Mouse (Mus musculus) splenic B cell, adult 2 months (primary cell): ENCODE measurements around the gene Nrip2.

Experiments used
- DNase-seq: peaks from one replicate; pipeline ENCODE4 v3.0.0-alpha.2; 2011; ENCODE audit warnings: low read depth, low spot score
- H3K27me3 ChIP-seq: 2 replicates; pipeline ENCODE4 v1.6.1; 2012; ENCODE audit warnings: mild to moderate bottlenecking, low read length, moderate library complexity, mixed read lengths; ENCODE audit not compliant: control insufficient read depth, poor library complexity, insufficient read depth, severe bottlenecking
- H3K36me3 ChIP-seq: 2 replicates; pipeline ENCODE4 v1.6.1; 2012; ENCODE audit warnings: mild to moderate bottlenecking, low read length, moderate library complexity, mixed read lengths; ENCODE audit not compliant: control insufficient read depth, poor library complexity, insufficient read depth, severe bottlenecking

The Nrip2 gene

GRCm38 (mm10) chr6:128398996-128399395, at the start of gene Nrip2:
Gene Nrip2 (plus strand): TSS chr6:128399296.
- no peak for DNase-seq
- no peaks in the 10 kb centered on the region for H3K36me3 ChIP-seq
- no peaks in the 10 kb centered on the region for H3K27me3 ChIP-seq

DNA sequence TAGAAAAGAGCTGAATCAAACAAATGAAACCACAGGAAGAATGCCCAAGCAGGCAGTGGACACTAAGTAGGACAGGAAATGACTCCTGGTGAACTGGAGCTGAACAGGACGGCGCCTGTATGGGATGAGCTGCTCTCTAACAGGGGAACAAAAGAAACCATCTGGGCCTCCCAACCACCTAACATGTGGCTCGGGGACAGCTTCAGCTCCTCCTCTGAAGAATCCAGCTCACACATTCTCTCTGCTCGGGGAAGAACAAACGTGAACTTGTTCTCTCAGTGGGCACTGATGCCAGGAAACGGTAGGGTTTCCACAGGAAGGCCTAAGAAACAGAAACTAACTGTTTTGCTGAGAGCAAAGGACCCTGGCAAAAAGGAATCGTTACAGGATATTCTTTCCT, 49.4 kb upstream of the Nrip2 start:
- Histone ChIP-seq H3K36me3 (no peaks in the 10 kb centered on the region; the same call in 1 of the 2 replicates), H3K27me3 (no peaks in the 10 kb centered on the region)
- no peak for DNase-seq

GRCm38 (mm10) chr6:128354140-128354539, 45.0 kb upstream of the Nrip2 start:
- no peaks in the 10 kb centered on the region for H3K27me3 ChIP-seq
- DNase-seq: no peak
- H3K36me3 ChIP-seq: no peaks in the 10 kb centered on the region; the same call in 1 of the 2 replicates

DNA sequence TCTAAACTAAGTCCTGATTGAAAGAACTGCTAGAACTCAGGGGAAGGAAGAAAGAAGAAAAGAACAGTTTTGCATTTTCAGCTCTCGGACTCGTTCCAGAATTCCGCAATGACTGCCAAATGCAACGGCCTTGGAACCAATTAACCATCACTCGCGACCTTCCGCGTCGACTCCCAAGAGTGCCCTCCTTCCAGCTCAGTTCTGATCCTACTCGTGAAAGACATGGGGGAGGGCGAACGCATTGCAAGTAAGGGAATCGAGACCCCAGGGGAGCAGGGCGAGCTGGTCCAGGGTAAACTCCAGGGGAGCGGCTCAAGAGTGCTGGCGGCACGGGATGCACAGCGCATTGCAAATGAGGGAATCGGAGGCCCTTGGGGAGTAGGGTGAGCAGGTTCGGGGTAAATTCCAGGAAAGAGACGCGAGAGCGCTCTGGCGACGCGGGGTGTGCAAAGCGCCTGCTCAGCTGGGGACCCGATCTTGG, 43.9 kb upstream of the Nrip2 start:
- H3K27me3 ChIP-seq: no peaks in the 10 kb centered on the region
- no peak for DNase-seq
- no peaks in the 10 kb centered on the region for H3K36me3 ChIP-seq

DNA sequence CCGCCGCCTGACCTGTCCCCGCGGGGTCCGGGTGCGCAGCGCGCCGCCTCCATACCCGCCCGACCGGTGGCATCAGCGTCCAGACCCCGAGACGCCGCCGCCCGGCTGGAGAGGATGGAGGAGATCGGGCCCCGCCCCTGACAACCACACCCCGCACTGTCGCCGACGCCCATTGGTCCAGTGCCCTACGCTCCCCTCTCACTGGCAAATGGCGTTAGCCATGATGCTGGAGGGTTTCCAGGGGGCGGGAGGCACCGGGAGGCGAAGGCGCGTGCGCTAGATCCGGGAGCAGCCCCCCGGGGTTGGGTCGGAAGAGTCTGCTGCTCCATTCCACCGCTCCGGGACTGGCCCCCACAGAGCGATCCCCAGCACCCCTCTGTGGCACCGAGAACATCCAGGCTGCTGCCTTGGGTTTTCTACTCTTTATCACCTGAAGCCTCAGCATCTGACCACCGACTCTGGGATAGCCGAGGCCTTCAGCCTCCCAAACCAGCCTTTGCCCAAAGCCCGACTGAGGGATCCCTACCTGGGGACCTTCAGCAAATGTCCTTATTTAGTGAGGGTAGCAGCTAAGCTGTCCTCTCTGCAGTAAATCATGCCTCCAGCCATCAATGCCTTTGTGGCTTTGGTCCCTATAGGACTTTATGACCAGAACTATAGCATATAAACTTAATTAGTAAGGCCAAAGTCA, 43.2 kb upstream of the Nrip2 start, which contains the start of gene Tulp3:
Gene Tulp3, minus strand, starts transcription at position 126 of the 691 bp plus-strand sequence.
- peak; percentile 91 for DNase-seq
- H3K27me3 ChIP-seq: no peaks in the 10 kb centered on the region; the same call in 1 of the 2 replicates
- no peaks in the 10 kb centered on the region for H3K36me3 ChIP-seq

GRCm38 (mm10) chr6:128358999-128359398, 40.1 kb upstream of the Nrip2 start:
- peak; percentile 72 for DNase-seq
- Histone ChIP-seq H3K36me3 (no peaks in the 10 kb centered on the region), H3K27me3 (no peaks in the 10 kb centered on the region; the same call in 1 of the 2 replicates)

DNA sequence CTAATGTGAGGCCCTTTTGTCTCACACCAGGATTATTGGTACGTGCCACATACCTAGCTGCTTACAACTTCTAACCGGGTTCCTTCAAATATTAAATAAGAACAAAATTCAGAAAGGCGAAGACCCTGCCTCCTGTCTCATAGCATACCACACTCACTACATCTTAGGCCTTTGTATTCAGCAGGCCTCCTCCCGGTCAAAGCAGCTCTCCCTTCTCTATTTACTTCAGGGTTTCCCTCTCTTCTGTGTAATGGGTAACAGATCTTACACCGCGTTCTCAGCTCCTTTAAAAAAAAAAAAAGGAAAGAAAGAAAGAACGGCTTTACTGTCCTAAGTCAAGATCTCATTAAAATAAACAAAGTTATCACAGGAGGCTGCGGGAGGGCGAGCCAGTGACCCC, 37.2 kb upstream of the Nrip2 start:
- H3K27me3 ChIP-seq: no peaks in the 10 kb centered on the region; the same call in 1 of the 2 replicates
- no peak for DNase-seq

GRCm38 (mm10) chr6:128362381-128363006, 36.6 kb upstream of the Nrip2 start, which contains the start of the genes Rhno1 and Foxm1:
Gene Rhno1 (minus strand): TSS chr6:128362911.
Gene Foxm1 (plus strand): TSS chr6:128362967.
- H3K27me3 ChIP-seq: no peaks in the 10 kb centered on the region; the same call in 1 of the 2 replicates
- H3K36me3 ChIP-seq: no peaks in the 10 kb centered on the region
- peak; percentile 87 for DNase-seq

More for the DNA sequence above, 37.2 kb upstream of the Nrip2 start:
- H3K36me3 ChIP-seq: no peaks in the 10 kb centered on the region

GRCm38 (mm10) chr6:128363007-128363825, 35.9 kb upstream of the Nrip2 start:
- H3K36me3 ChIP-seq: no peaks in the 10 kb centered on the region
- H3K27me3 ChIP-seq: no peaks in the 10 kb centered on the region; the same call in 1 of the 2 replicates
- DNase-seq: peak; percentile 13

GRCm38 (mm10) chr6:128364721-128365120, 34.4 kb upstream of the Nrip2 start:
- DNase-seq: no peak
- Histone ChIP-seq H3K27me3 (no peaks in the 10 kb centered on the region; the same call in 1 of the 2 replicates), H3K36me3 (no peaks in the 10 kb centered on the region)

DNA sequence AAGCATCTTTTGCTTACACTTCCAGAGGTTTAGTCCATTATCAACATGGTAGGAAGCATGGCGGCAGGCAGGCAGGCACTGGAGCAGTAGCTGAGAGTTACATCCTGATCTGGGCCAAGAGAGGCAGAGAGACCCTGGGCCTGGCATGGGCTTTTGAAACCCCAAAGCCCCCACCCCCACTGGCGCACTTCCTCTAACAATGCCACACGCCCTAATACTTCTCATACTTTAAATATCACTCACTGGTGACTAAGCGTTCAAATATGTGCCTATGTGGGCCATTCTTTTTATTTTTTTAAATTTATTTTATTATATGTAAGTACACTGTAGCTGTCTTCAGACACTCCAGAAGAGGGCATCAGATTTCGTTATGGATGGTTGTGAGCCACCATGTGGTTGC, 32.6 kb upstream of the Nrip2 start:
- Histone ChIP-seq H3K27me3 (no peaks in the 10 kb centered on the region), H3K36me3 (no peaks in the 10 kb centered on the region)

GRCm38 (mm10) chr6:128370040-128370439, 29.1 kb upstream of the Nrip2 start:
- H3K36me3 ChIP-seq: no peaks in the 10 kb centered on the region
- no peak for DNase-seq
- H3K27me3 ChIP-seq: no peaks in the 10 kb centered on the region

More for the DNA sequence above, 32.6 kb upstream of the Nrip2 start:
- no peak for DNase-seq

DNA sequence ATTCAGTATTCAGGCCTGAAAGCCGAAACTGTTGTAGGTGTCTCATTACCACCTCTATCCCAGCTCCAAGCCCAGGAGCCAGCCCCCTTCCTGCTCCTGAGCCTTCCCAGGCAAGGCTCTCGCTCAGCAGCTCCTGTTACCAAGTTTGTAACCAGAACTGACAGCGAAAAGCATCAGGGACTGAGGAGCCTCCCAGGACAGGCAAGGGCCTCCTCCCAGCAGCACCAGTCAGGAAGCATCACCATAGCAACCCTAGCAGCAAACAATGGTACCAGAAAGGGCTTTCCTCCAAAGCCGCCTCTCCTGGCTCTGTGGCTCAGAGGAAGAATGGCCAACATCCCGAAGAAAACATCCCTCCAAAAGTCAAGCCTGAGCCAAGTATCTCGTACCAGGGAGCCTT, 23.9 kb upstream of the Nrip2 start, which contains the start of the genes Tex52 and Gm44596:
Gene Tex52, plus strand, starts transcription at position 265 of the 400 bp plus-strand sequence.
Gene Gm44596, plus strand, starts transcription at position 312 of the 400 bp plus-strand sequence.
- H3K36me3 ChIP-seq: no peaks in the 10 kb centered on the region
- DNase-seq: no peak
- H3K27me3 ChIP-seq: no peaks in the 10 kb centered on the region

DNA sequence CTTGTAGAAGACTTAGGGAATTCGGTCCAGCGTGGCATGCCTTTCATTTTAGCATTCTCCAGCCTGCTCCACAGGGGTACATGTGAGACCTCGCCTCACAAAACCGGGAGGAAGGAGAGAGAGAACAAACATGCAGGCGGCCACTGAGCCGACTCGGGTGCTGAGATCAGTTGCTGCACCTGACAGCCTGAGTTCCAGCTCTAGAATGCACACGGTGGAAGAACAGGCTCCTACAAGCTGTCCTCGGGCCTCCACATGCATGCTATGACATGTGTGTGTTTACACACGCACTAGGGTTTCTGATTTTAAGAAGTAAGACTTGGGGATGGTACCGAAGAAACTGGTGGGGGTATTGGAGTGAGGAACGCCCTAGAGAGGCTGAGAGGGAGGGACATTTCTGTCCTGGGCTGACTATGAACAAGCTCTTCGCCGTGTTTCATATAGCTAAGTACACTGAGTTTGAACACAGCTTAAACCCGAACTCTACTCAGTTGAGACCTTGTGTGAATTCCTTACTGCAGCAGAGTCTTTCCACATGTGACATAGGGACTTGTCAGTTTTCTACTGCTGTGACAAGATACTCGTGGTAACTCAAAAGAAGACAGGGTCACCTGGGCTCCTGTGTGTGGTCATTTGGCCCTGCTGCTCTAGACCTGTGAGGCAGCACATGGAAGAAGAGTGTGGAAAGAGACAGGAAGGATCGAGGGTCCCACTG, 22.6 kb upstream of the Nrip2 start:
- Histone ChIP-seq H3K27me3 (no peaks in the 10 kb centered on the region), H3K36me3 (no peaks in the 10 kb centered on the region)
- DNase-seq: no peak
